Mouse (Mus musculus): ENCODE measurements around the gene Mical3.
"Not testable (repeated sequence)": the region's sequence is repeated elsewhere in the genome, so short reads cannot be mapped to it uniquely, and the experiment has no call there.

Gene Mical3

GRCm38 (mm10) chr6:120954241-120954640 lies 176.6 kb downstream of the Mical3 start:
- DNase-seq, result no peak

DNA sequence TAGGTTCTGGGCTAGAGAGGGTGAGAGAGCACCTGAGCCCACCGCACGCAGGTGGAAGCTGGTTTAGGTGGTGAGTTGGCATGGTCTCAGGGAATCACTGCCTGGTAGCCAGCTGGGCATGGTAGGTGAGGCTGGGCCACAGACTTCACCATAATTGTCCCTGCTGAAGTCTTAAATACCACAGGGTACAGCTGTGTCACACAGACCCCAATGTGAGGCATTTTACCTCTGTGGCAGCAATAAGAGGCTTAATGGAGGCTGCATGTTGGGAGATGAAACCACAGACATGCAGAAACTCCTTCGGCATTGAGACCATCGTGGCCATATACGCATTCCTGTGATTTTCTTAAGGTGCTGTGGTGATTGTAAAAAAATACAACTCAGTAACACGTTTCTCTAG lies 178.3 kb downstream of the Mical3 start:
- no peak for DNase-seq

DNA sequence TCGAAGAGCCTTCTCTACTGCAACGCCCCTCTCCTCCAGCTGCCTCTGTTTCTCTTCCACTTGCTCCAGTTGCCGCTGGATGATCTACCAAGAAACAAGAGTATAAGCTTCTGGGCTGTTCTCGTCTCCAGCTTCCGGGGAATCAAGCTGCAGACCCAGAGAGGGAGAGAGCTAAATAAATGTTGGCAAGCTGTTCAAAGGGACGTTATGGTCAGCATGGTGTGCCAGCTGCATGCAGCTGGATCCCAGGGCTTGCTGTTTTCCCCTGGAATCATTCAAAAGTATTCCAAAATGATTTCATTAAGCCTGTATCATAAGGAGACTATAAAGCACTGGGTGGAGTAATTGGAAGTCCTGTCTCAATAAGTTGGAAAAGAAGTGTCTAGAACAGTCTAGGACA lies 179.5 kb downstream of the Mical3 start:
- DNase-seq, result no peak

DNA sequence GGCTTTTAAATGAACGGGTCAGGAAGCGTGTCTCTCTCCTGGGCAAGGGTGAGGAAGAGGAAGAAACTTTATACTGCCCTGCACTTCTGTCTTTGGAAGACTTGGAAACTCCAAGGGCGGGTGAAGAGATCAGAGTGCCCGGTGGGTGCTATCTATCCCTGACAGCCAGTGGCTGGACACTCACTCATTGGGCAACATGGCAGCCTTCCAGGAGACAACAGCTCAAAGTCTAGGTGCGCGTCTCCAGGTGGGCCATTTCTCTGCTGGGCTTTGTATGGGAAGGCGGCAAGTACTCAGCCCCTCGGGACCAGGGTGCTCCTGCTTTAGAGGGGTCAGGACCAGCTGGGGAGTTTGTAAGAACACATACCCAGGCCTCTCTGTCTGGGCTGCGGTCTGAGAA lies 185.3 kb downstream of the Mical3 start:
- no peak for DNase-seq

GRCm38 (mm10) chr6:120943964-120944363 lies 186.8 kb downstream of the Mical3 start:
- no peak for DNase-seq

GRCm38 (mm10) chr6:120943551-120943950 lies 187.2 kb downstream of the Mical3 start:
- no peak for DNase-seq

GRCm38 (mm10) chr6:120943079-120943478 lies 187.7 kb downstream of the Mical3 start:
- DNase-seq, result no peak

- DNase-seq, result no peak
Measured at GRCm38 (mm10) chr6:120941575-120941974, 189.2 kb downstream of the Mical3 start.

- no peak for DNase-seq
Measured at GRCm38 (mm10) chr6:120941084-120941481, 189.7 kb downstream of the Mical3 start.

- no peak for DNase-seq
Measured at GRCm38 (mm10) chr6:120940446-120941083, 190.2 kb downstream of the Mical3 start.

DNA sequence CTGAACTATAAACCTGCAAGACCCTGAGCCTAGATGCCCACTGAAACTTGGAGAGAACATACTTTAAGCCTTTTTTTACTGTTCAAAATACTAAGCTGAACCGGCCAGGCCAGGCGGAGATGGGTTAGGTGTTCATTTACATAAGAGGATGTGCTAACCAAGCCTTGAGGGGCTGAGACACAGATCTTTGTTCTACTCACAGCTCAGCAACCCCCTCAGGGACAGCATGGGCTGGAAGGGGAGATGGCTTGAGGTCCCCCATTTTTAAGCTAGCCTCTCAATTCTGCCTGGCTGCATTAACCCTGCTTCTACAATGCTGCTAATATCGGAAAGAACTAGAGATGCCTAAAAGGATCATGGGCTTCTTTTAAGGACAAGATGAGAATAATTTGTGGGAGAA lies 191.0 kb downstream of the Mical3 start:
- DNase-seq, result no peak

GRCm38 (mm10) chr6:120938763-120939450 lies 191.9 kb downstream of the Mical3 start:
- DNase-seq, result no peak

DNA sequence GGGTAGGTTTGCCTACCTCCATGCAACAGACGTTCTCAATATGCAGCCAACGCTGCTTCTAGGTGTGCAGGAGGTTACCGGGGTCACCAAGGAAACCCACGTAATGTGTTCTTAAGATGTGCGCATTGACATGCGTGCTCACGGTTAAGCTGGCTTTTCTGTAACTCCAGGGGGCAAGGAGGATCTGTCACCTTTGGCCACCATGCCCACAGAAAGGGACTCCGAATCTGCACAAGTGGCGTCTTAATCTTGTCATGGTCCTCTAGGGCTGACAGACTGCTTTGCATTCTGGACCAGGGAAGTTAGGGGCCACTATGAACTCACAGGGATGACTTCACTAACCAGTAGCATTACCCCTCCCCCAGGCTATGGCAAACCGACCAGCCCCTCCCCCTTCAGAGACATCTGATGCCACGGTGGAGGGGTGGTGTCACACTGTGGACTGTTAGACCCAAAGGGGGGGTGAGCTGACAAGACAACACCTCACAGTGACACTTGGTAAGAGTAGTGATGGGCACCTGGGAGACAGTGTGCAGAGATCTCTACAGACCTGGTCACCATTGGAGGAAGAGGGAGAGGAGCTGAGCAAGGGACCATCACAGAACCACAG lies 192.7 kb downstream of the Mical3 start:
- DNase-seq, result no peak

DNA sequence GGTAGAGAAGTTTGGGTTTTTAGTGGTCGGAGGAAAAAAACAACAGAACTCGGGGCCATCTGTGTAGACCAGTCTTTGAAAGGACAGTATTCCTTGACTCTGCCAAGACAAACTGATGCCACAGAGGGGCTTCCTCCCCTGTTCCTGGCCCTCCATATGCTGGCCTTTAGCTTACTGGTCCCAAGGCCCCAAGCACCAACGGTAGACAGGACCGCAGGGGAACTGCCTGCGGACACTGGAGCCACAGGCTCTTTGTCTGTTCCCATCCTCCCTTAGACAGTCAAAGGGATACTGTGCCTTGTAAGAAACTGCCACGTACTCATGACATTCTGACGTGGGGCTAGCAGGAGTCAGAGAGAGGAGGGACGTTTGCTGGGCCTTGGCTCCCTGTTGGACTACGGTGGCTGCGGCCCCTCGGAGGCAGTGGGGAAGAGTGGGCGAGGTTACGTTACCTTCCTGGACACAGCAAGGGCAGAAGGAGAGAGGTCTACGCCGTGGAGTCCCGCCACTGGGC lies 193.6 kb downstream of the Mical3 start:
- no peak for DNase-seq

- no peak for DNase-seq
Measured at GRCm38 (mm10) chr6:120934176-120934575, 196.6 kb downstream of the Mical3 start.

GRCm38 (mm10) chr6:120933670-120934069 lies 197.1 kb downstream of the Mical3 start:
- no peak for DNase-seq

- no peak for DNase-seq
Measured at GRCm38 (mm10) chr6:120932597-120932996, 198.2 kb downstream of the Mical3 start.

- DNase-seq, result no peak
Measured at GRCm38 (mm10) chr6:120930450-120931306, 200.1 kb downstream of the Mical3 start.

DNA sequence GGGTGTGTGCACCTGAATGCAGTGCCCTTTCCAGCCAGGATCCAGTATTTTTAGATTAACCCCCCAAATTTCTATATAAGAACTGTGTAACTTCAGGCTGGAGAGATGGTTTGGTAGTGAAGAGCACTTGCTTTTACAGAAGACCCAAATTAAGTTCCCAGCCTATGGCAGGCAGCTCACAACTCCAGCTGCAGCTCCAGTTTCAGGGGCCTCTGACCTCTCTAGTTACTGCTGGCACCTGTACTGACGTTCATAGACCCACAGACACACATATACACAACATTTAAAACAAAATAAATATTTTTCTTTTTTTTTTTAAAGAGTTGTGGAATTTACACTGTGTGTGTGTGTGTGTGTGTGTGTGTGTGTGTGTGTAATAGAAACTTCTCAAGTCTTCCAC lies 201.4 kb downstream of the Mical3 start:
- no peak for DNase-seq

GRCm38 (mm10) chr6:120927765-120928164 lies 203.0 kb downstream of the Mical3 start:
- peak; percentile 38 for DNase-seq

GRCm38 (mm10) chr6:120926880-120927279 lies 203.9 kb downstream of the Mical3 start:
- DNase-seq, result no peak

DNA sequence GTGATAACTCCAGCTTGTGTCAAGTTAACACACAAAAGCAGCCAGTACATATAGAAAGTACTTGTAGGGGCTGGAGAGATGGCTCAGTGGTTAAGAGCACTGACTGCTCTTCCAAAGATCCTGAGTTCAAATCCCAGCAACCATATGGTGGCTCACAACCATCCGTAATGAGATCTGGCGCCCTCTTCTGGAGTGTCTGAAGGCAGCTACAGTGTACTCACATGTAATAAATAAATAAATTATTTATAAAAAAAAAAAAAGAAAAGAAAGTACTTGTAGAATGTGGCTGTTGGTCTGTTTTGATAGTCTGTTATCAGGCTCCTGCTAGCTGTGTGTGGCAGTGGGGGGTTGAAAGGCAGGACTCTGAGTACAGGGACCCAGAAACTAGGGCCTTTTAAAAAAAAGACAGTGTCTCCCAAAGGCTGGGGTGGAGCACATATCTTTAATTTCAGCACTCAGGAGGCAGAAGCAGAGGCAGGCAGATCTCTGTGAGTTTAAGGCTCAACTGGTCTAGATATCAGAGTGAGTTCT lies 205.9 kb downstream of the Mical3 start:
- not testable (repeated sequence) for DNase-seq

DNA sequence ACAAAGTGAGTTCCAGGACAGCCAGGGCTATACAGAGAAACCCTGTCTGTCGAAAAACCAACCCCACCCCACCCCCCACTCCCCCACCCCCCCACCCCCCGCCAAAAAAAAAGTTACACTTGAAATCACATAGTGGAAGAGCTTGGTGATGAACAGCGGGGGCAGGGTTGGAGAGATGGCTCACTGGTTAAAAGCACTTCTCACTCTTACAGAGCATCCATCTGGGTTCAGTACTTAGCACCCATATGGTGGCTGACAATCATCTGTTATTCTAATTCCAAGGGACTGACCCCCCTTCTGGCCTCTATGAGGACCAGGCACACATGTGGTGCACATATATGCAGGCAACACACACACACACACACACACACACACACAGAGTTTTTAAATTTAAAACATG lies 212.8 kb downstream of the Mical3 start:
- no peak for DNase-seq
